Mouse (Mus musculus): Measurements from ENCODE around the gene Tpmt. TPM values are rescaled to one million over a fixed set of nuclear protein-coding genes. Genes with fewer than 3 reads are reported as not detected.

Gene Tpmt
- polyA plus RNA-seq, 1 experiment from 2014 or later, result 18.4 TPM

- no peak overlapping the region for H3K27ac ChIP-seq (replicated peaks in 1 of 2; ENCODE audit: control insufficient read depth in 1 of 2, insufficient read depth in 1 of 2, low read depth in 2 of 2, low read length in 2 of 2)
- no peak overlapping the region for H3K4me3 ChIP-seq (ENCODE audit: control insufficient read depth in 1 of 2, insufficient read depth in 1 of 2, low read depth in 1 of 2, low read length in 2 of 2)
- H3K9ac ChIP-seq (ENCODE audit: low read length), result no peak overlapping the region
- H3K27me3 ChIP-seq (ENCODE audit: control insufficient read depth, insufficient read depth, low read length), result no peaks in the 10 kb centered on the region
- WGBS, result 85% methylated on average over 7 of the region's 7 CpGs
- ATAC-seq (ENCODE audit: insufficient number of reproducible peaks, insufficient read depth, low FRiP score, low read depth), result no peak
- no peak overlapping the region for H3K4me2 ChIP-seq (ENCODE audit: low read length)
- no peaks in the 10 kb centered on the region for H3K36me3 ChIP-seq (ENCODE audit: control insufficient read depth, insufficient read depth, low read length)
- peaks cover 8 to 18% of the 10 kb centered on the region in 2 experiments for H3K4me1 ChIP-seq (ENCODE audit: control insufficient read depth in 2 of 2, insufficient read depth in 2 of 2, low read length in 2 of 2)
- no peaks in the 10 kb centered on the region for H3K9me3 ChIP-seq (ENCODE audit: control insufficient read depth, low read length)
Measured at GRCm38 (mm10) chr13:46976532-46976931, 68.0 kb downstream of the Tpmt start.

GRCm38 (mm10) chr13:46975930-46976329 is 68.6 kb downstream of the Tpmt start:
- Histone ChIP-seq H3K9me3 (ENCODE audit: control insufficient read depth, low read length) (no peaks in the 10 kb centered on the region), H3K9ac (ENCODE audit: low read length) (no peak overlapping the region), H3K4me1 (ENCODE audit: control insufficient read depth in 2 of 2, insufficient read depth in 2 of 2, low read length in 2 of 2) (peaks cover 8 to 18% of the 10 kb centered on the region in 2 experiments), H3K27me3 (ENCODE audit: control insufficient read depth, insufficient read depth, low read length) (no peaks in the 10 kb centered on the region), H3K36me3 (ENCODE audit: control insufficient read depth, insufficient read depth, low read length) (no peaks in the 10 kb centered on the region), H3K4me2 (ENCODE audit: low read length) (no peak overlapping the region), H3K4me3 (ENCODE audit: control insufficient read depth in 1 of 2, insufficient read depth in 1 of 2, low read depth in 1 of 2, low read length in 2 of 2) (no peak overlapping the region), H3K27ac (replicated peaks in 1 of 2; ENCODE audit: control insufficient read depth in 1 of 2, insufficient read depth in 1 of 2, low read depth in 2 of 2, low read length in 2 of 2) (no peak overlapping the region)
- 59% methylated on average over 4 of the region's 4 CpGs for WGBS
- ATAC-seq (ENCODE audit: insufficient number of reproducible peaks, insufficient read depth, low FRiP score, low read depth), result no peak

GRCm38 (mm10) chr13:46975031-46975551 is 69.4 kb downstream of the Tpmt start:
- Histone ChIP-seq H3K27me3 (ENCODE audit: control insufficient read depth, insufficient read depth, low read length) (no peaks in the 10 kb centered on the region), H3K9me3 (ENCODE audit: control insufficient read depth, low read length) (no peaks in the 10 kb centered on the region), H3K4me3 (ENCODE audit: control insufficient read depth in 1 of 2, insufficient read depth in 1 of 2, low read depth in 1 of 2, low read length in 2 of 2) (no peak overlapping the region), H3K36me3 (ENCODE audit: control insufficient read depth, insufficient read depth, low read length) (no peaks in the 10 kb centered on the region), H3K27ac (replicated peaks in 1 of 2; ENCODE audit: control insufficient read depth in 1 of 2, insufficient read depth in 1 of 2, low read depth in 2 of 2, low read length in 2 of 2) (no peak overlapping the region), H3K9ac (ENCODE audit: low read length) (no peak overlapping the region), H3K4me2 (ENCODE audit: low read length) (peak overlapping the region; percentile 35), H3K4me1 (ENCODE audit: control insufficient read depth in 2 of 2, insufficient read depth in 2 of 2, low read length in 2 of 2) (peaks cover 5 to 13% of the 10 kb centered on the region in 2 experiments)
- no peak for ATAC-seq (ENCODE audit: insufficient number of reproducible peaks, insufficient read depth, low FRiP score, low read depth)
- 50% methylated on average over 14 of the region's 14 CpGs for WGBS

Other genes starting within 250 kb of the Tpmt start
- 47.8 and 55.2 TPM in 2 replicates for gene Kif13a, start 114.9 kb downstream of the Tpmt start, polyA plus RNA-seq (2014; fragmentation: Nextera tagmentation; extraction: Ambion mirVana)
- gene Nhlrc1, start 29.9 kb downstream of the Tpmt start, polyA plus RNA-seq (2014; fragmentation: Nextera tagmentation; extraction: Ambion mirVana), result 4.5 and 6.0 TPM in 2 replicates
- 7.5 and 8.0 TPM in 2 replicates for gene Kdm1b, start 1.2 kb downstream of the Tpmt start, polyA plus RNA-seq (2014; fragmentation: Nextera tagmentation; extraction: Ambion mirVana)
- gene Dek, start 61.5 kb upstream of the Tpmt start, polyA plus RNA-seq (2014; fragmentation: Nextera tagmentation; extraction: Ambion mirVana), result 130 and 132 TPM in 2 replicates
- gene Rnf144b, start 77.9 kb upstream of the Tpmt start, polyA plus RNA-seq (2014; fragmentation: Nextera tagmentation; extraction: Ambion mirVana), result 2.3 and 2.6 TPM in 2 replicates